Mouse (Mus musculus) heart, embryonic 15.5 days (tissue): ENCODE data around the gene Cenpl. TPM values are rescaled to one million over a fixed set of nuclear protein-coding genes. Genes with fewer than 3 reads are reported as not detected.
"Not testable (repeated sequence)": the region's sequence is repeated elsewhere in the genome, so short reads cannot be mapped to it uniquely, and the experiment has no call there.

Source experiments
- ATAC-seq: fragments of 200-750 bp; cut with Nextera tagmentation; replicated peaks from 2 replicates; pipeline ENCODE4 v1.8.0; 2017; ENCODE audit warnings: low read depth, moderate TSS enrichment; ENCODE audit not compliant: insufficient number of reproducible peaks, insufficient read depth, low FRiP score
- H3K27ac ChIP-seq: fragments of 300-500 bp; sonication (generic); 2 replicates; pipeline ENCODE4 v1.5.1; 2015; ENCODE audit warnings: mild to moderate bottlenecking, inconsistent platforms
- H3K27me3 ChIP-seq: fragments of 300-500 bp; sonication (generic); 2 replicates; pipeline ENCODE4 v1.6.1; 2015; ENCODE audit warnings: inconsistent platforms
- H3K36me3 ChIP-seq: fragments of 300-500 bp; sonication (generic); 2 replicates; pipeline ENCODE4 v1.6.1; 2015; ENCODE audit warnings: mild to moderate bottlenecking, inconsistent platforms
- H3K4me1 ChIP-seq: fragments of 300-500 bp; sonication (generic); replicated peaks from 2 replicates; pipeline ENCODE4 v1.6.1; 2015; ENCODE audit warnings: inconsistent platforms
- H3K4me2 ChIP-seq: fragments of 300-500 bp; sonication (generic); 2 replicates; pipeline ENCODE4 v1.6.1; 2015; ENCODE audit warnings: inconsistent platforms, mild to moderate bottlenecking, moderate library complexity
- H3K4me3 ChIP-seq: fragments of 300-500 bp; sonication (generic); 2 replicates; pipeline ENCODE4 v1.5.1; 2015; ENCODE audit warnings: mild to moderate bottlenecking, inconsistent platforms
- H3K9ac ChIP-seq: fragments of 300-500 bp; sonication (generic); 2 replicates; pipeline ENCODE4 v1.6.1; 2015; ENCODE audit warnings: mild to moderate bottlenecking, inconsistent platforms
- H3K9me3 ChIP-seq: fragments of 300-500 bp; sonication (generic); replicated peaks from 2 replicates; pipeline ENCODE4 v1.6.1; 2016; ENCODE audit warnings: inconsistent platforms
- WGBS: fragments of 180-500 bp; shearing (Covaris S2); methylation state at CpG from one replicate; pipeline ENCODE4 v1.1.7; 2015; ENCODE audit warnings: mixed read lengths; 5-methylcytosine and 5-hydroxymethylcytosine counted together
- polyA plus RNA-seq: library from polyadenylated mRNA; unstranded; fragments of >200 nt; fragmentation: Nextera tagmentation; extraction: Ambion mirVana; gene quantifications from 2 replicates; pipeline ENCODE4 v1.2.1, GENCODE M21; 2015

The Cenpl gene
- 18.4 and 20.5 TPM in 2 replicates for polyA plus RNA-seq

DNA sequence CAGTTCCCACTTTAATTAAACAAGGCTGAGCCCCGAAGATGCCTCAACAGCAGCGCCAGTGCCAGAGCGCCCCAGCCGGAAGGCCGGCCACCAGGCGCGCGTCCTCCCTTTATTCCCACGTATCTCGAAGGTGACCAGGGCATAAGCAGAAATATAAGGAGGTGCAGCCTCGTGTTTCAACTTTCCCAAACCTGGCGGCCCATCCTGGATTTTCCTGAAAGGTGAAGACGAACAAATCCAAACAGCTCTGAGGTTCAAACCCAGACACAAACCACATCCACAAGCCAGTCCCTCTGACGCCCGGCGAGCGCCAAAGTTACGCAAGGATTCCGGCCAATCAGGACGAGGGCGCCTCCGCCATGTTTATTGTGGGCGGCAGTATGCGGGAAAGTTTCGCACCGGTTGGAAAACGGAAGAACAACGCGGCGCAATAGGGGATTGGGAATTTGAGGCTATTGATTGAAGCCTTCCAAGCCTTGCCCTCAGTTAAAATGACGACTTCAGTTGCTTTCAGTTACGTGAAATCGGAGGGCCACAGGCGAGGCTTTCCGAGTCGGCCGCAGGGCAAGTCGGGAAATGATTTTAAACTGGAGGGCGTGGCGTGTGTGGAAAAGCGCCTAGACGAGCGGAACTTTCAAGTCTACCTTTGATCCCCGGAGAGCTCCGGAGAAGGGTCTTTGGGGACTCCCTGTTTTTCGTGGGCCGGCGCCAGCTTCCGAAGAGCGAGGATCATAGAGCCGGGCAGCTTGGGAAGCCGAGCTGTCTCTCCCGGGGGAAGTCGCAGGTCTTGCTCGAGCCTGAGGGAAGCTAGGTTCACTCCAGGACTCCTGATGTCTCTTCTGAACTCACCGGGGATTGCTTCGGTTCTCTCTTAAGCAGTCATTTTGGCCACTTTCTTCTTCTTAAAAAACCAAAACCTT, at the start of gene Cenpl, which contains the start of gene Dars2:
Cenpl (plus strand) TSS at position 362 of the 920 bp plus-strand sequence.
Dars2 (minus strand) TSS at position 307 of the 920 bp plus-strand sequence.
- H3K36me3 ChIP-seq = peaks cover 3% of the 10 kb centered on the region; the same call in 1 of the 2 replicates
- no peaks in the 10 kb centered on the region for H3K27me3 ChIP-seq
- H3K4me3 ChIP-seq = peak within 1 kb of the TSS; percentile 81
- peak within 1 kb of the TSS; percentile 75 for H3K27ac ChIP-seq
- peak within 1 kb of the TSS; percentile 81 for H3K9ac ChIP-seq
- H3K9me3 ChIP-seq = no peaks in the 10 kb centered on the region
- H3K4me2 ChIP-seq = peak within 1 kb of the TSS; percentile 74
- under 1% methylated on average over 57 of the region's 57 CpGs for WGBS
- peaks cover 33% of the 10 kb centered on the region for H3K4me1 ChIP-seq
- peak; percentile 96 for ATAC-seq

DNA sequence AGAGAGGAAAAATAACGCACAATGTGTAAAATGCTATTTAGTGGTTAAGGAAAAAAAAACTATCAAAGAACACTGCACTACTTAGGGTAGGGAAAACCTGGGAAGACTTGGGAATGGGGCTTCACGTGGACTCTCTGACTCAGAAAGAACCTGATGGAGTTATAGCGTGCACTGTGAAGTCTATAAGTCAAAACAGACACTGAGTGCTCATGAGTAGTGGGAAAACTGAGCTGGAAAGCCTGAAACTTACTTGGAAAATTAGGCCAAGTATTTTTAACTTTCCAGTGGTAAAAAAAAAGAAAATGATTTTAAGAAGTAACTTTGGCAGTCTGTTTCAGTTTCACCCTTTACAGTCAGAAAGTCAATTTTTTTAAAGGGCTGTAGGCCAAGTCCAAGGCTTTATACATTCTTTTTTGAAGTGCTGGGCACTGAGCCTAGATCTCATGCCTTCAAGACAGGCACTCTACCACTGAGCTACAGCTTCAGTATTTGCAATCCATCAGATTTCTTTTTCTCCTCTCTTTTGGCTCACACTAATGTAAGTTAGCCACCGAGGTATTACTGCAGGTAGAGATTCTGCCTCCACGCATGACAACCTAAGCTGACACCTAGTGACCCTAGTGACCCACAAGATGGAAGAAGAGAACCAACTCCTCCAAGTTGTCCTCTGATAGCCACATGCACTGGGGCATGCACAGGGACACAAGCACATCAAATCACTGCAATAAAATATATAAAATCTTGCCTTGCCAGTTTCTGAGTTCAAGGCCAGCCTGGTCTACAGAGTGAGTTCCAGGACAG, 44.9 kb upstream of the Cenpl start:
- no peak for ATAC-seq
- 82% methylated on average over 5 of the region's 5 CpGs for WGBS
- no peak overlapping the region for H3K9ac ChIP-seq
- H3K4me1 ChIP-seq = no peaks in the 10 kb centered on the region; the same call in 1 of the 2 replicates
- no peak overlapping the region for H3K4me3 ChIP-seq
- no peaks in the 10 kb centered on the region for H3K27me3 ChIP-seq
- no peak overlapping the region for H3K4me2 ChIP-seq
- H3K36me3 ChIP-seq = peaks cover 6% of the 10 kb centered on the region; the same call in 1 of the 2 replicates
- H3K27ac ChIP-seq = peak overlapping the region; percentile 53; the same call in 1 of the 2 replicates
- no peaks in the 10 kb centered on the region for H3K9me3 ChIP-seq

DNA sequence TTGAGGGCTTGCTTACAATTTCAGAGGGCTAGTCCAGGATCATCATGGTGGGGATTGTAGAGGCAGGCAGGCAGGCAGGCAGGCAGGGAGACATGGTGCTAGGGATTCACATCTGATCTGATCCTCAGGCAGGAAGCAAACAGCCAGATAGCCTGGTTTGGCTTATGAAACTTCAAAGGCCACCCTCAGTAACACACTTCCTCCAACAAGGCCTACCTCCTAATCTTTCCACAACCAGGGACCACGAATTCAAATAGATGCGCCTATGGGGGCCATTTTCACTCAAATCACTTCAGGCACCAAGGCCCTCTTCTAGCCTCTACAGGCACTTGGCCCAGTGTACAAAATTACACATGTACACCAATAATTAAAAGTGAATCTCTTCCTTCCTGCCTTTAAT, 43.3 kb upstream of the Cenpl start:
- no peaks in the 10 kb centered on the region for H3K9me3 ChIP-seq
- peaks cover 16% of the 10 kb centered on the region for H3K36me3 ChIP-seq
- H3K4me3 ChIP-seq = no peak overlapping the region
- H3K4me2 ChIP-seq = no peak overlapping the region
- no peak overlapping the region for H3K27ac ChIP-seq
- no peaks in the 10 kb centered on the region for H3K27me3 ChIP-seq
- WGBS = 67% methylated on average over 2 of the region's 2 CpGs
- H3K4me1 ChIP-seq = no peaks in the 10 kb centered on the region; the same call in 1 of the 2 replicates
- no peak overlapping the region for H3K9ac ChIP-seq
- no peak for ATAC-seq

DNA sequence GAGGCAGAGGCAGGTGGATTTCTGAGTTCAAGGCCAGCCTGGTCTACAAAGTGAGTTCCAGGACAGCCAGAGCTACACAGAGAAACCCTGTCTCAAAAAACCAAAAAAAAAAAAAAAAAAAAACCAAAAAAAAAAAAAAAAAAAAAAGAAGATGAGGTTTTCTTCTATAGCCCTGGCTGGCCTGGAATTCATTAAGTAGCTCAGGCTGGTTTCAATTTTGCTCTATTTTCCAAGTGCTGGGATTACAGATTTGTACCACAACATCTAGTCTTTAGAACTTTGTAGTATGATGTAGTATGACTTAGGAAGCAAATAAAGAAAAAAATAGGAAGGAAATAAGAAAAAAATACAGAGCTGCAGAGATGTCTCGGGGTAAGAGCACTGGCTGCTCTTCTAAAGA, 42.1 kb upstream of the Cenpl start:
- H3K36me3 ChIP-seq = peaks cover 21% of the 10 kb centered on the region
- 90% methylated on average over 1 of the region's 1 CpGs for WGBS
- H3K4me1 ChIP-seq, H3K4me3 ChIP-seq, H3K4me2 ChIP-seq, H3K9ac ChIP-seq, H3K27me3 ChIP-seq, ATAC-seq, H3K9me3 ChIP-seq, H3K27ac ChIP-seq: not testable (repeated sequence)

DNA sequence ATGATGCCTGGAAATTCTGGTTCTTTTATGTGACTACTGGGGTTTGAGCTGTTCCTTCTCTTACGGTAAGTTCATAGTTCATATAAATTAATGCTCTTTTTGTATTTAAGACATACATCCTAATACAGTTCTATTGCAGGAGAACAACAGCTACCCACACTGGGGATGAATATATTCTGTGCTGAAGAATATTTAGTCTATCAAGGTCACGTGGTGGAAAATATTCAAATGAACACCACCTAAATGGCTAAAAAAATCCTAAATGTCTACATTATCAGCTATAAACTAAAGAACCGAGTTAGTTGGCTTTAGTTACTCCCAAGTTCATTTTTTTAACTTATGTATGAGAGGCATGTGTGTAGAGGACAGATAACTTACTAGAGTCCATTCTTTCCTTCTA, 40.5 kb upstream of the Cenpl start:
- H3K9me3 ChIP-seq = no peaks in the 10 kb centered on the region
- no peaks in the 10 kb centered on the region for H3K27me3 ChIP-seq
- no peak overlapping the region for H3K9ac ChIP-seq
- WGBS = 87% methylated on average over 3 of the region's 3 CpGs
- ATAC-seq = no peak
- H3K27ac ChIP-seq = no peak overlapping the region
- H3K36me3 ChIP-seq = peaks cover 21% of the 10 kb centered on the region
- H3K4me1 ChIP-seq = peaks cover 8% of the 10 kb centered on the region; the same call in 1 of the 2 replicates
- H3K4me2 ChIP-seq = no peak overlapping the region
- H3K4me3 ChIP-seq = no peak overlapping the region

DNA sequence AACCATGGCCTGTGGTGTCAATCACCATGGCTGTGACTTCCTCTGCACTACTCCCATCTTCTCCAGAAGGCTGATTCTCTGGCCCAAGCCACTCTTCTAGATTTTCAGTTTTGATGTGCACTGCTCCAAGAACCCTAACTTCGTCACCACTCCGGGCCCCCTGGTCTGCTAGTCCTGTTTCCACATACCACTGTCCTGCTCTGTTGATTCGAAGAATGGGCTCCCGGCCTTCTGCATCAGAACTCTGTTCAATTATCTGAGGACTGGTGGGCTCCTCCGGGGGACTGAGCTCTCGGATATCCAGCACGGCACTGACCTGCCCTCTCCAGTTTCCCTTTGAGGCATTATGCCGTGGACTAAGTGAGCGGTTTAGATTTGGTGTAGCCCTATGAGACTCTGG, 38.6 kb upstream of the Cenpl start:
- peaks cover 15% of the 10 kb centered on the region for H3K4me1 ChIP-seq
- ATAC-seq = no peak
- peaks cover 24% of the 10 kb centered on the region for H3K36me3 ChIP-seq
- no peak overlapping the region for H3K9ac ChIP-seq
- no peaks in the 10 kb centered on the region for H3K9me3 ChIP-seq
- H3K4me3 ChIP-seq = no peak overlapping the region
- no peak overlapping the region for H3K27ac ChIP-seq
- 91% methylated on average over 9 of the region's 9 CpGs for WGBS
- no peaks in the 10 kb centered on the region for H3K27me3 ChIP-seq
- no peak overlapping the region for H3K4me2 ChIP-seq

DNA sequence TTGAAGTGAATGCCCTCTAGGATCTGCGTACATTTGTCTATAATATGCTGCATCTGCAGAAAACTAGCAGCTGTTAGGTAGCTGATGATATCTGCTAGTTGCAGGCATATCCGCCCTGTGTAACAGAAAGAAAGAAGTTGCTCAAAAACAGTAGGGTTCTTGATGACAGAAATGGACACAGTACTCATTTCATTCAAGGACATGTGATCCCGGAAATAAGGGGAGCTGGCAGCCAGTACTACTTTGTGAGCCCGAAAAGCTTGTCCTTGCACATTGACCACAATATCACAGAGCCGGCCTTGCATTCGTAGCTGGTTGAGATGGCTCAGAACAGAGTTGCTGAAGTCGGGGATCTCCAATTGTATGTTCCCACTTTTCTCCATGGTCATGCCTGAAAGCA, 38.2 kb upstream of the Cenpl start:
- Histone ChIP-seq H3K4me2 (no peak overlapping the region), H3K9me3 (no peaks in the 10 kb centered on the region), H3K27ac (no peak overlapping the region), H3K27me3 (no peaks in the 10 kb centered on the region), H3K9ac (no peak overlapping the region), H3K36me3 (peaks cover 27% of the 10 kb centered on the region), H3K4me3 (no peak overlapping the region), H3K4me1 (peaks cover 17% of the 10 kb centered on the region)
- no peak for ATAC-seq
- WGBS = 92% methylated on average over 7 of the region's 7 CpGs

DNA sequence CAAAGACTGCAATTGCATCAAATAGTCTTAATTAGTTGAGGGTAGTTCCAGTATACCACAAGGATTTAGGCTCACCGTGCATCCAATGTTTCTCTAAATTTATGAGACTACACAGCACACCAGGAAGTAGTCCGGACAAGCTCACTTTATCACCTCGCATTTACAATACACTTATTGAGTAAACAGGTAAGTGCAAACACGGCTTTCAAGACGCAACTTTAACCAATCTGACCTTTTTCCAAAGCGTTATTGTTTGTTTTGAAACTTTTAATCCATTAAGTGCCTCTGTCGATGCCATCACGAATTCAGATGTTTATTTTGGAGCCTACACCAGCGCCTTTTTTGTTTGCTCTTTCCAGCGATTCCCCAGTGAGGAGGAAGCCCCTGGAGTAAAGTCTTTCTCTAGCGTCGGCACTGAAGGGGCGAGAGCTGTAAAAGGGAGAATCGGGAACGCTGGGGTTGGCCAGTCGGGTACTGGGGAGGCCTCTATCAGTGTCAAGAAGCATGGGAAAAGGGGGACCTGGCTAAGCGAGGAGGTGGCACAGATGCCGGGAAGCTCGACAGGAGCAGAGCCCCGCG, 36.6 kb upstream of the Cenpl start:
- no peak for ATAC-seq
- H3K9me3 ChIP-seq = no peaks in the 10 kb centered on the region
- H3K4me3 ChIP-seq = peak overlapping the region; percentile 82
- H3K27ac ChIP-seq = peak overlapping the region; percentile 95
- H3K4me1 ChIP-seq = peaks cover 26% of the 10 kb centered on the region
- peak overlapping the region; percentile 66 for H3K4me2 ChIP-seq
- H3K9ac ChIP-seq = peak overlapping the region; percentile 82
- peaks cover 43% of the 10 kb centered on the region for H3K36me3 ChIP-seq
- H3K27me3 ChIP-seq = no peaks in the 10 kb centered on the region
- 1% methylated on average over 21 of the region's 21 CpGs for WGBS

DNA sequence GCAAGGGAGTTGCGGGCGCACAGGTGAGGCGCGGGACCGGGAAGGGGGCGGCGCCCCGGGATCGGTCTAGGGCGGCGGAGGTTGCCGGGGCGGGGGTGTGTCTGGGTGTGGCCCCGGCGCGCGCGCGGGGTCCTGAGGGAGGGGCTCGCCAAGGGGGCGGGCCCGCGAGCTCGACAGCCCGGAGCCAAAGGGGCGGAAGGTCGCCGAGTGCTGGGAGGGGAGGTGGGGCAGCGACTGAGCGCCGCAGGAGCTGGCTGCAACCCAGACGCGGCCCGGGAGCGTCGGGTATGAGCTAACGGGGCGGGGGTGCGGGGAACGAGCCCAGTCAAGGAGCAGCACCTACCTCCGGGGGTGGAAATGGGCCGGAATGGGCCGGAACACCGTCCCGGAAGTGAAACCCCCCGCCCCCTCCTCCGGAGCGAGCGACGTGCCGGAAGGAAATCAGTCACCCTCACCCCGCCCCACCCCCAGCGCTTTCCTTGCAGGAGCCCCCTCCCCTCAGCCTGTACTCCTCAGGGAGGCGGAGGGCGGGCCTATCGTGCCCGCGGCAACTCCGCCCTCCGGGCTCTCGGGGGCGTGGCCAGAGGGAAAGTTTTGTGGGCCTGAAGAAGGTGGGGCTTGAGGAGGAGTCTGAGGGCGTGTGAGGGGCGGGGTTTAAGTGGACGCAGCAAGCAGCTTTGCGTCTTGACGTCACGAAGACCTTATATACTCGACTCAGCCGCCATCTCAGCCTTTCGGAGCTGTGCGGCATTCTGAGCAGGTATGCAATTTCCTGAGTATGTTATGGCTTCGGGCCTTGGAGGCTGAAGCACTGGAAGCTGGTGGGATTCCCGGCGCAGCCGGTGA, 35.9 kb upstream of the Cenpl start, which contains the start of gene Zbtb37:
Zbtb37 (minus strand) TSS at position 415 of the 846 bp plus-strand sequence.
- Histone ChIP-seq H3K36me3 (peaks cover 47% of the 10 kb centered on the region), H3K4me1 (peaks cover 28% of the 10 kb centered on the region), H3K4me3 (peak within 1 kb of the TSS; percentile 82), H3K27me3 (no peaks in the 10 kb centered on the region), H3K9ac (peak within 1 kb of the TSS; percentile 82), H3K27ac (peak within 1 kb of the TSS; percentile 95), H3K4me2 (peak within 1 kb of the TSS; percentile 87), H3K9me3 (no peaks in the 10 kb centered on the region)
- WGBS = under 1% methylated on average over 73 of the region's 76 CpGs
- ATAC-seq = peak; percentile 93

DNA sequence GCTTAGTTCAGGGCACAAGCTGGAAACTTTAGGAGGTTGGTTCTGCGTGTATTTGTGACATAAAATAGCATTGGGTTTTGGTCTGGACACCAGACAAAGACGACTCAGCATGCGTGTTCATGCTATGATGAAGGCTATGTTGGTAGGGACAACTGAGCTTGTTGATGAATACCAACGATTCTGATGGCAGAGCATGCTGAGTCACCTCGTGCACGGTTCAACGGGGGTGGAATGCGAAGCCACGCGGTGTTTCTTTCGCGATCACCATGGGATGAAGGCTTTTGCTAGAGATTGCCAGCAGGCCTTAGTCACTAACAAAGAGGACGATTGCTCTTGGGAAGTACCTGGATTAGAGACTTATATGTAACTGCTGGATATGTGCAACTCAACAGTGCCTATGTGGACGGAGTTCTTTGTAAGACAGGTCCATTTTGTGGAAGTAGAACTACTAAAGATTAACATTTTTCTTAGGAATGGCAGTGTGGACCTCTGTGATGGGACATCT, 35.2 kb upstream of the Cenpl start:
- H3K9ac ChIP-seq = peak overlapping the region; percentile 79
- peak overlapping the region; percentile 82 for H3K4me3 ChIP-seq
- peak overlapping the region; percentile 87 for H3K4me2 ChIP-seq
- peaks cover 45% of the 10 kb centered on the region for H3K36me3 ChIP-seq
- no peaks in the 10 kb centered on the region for H3K9me3 ChIP-seq
- ATAC-seq = no peak
- no peaks in the 10 kb centered on the region for H3K27me3 ChIP-seq
- WGBS = under 1% methylated on average over 14 of the region's 14 CpGs
- H3K27ac ChIP-seq = peak overlapping the region; percentile 95
- peaks cover 28% of the 10 kb centered on the region for H3K4me1 ChIP-seq
